Mouse (Mus musculus): ENCODE measurements at regions not wholly inside any gene's neighbourhood (a gene's known extent, or its start where the extent isn't known, plus 50 kb on each side); places are given as distances from the start of the nearest gene placed in this dataset.
A peak's percentile ranks its signal among the peaks of the same experiment; 100 is the strongest.

GRCm38 (mm10) chr11:43091046-43091445 lies 55.5 kb downstream of the Gm9972 start:
- no peak overlapping the region for H3K4me3 ChIP-seq (replicated peaks)
- 30% methylated on average over 5 of the region's 5 CpGs for WGBS

GRCm38 (mm10) chr11:43092126-43092920 lies 56.8 kb downstream of the Gm9972 start:
- Histone ChIP-seq H3K9me3 (no peaks in the 10 kb centered on the region), H3K4me2 (replicated peaks) (no peak overlapping the region), H3K27ac (no peak overlapping the region), H3K9ac (no peak overlapping the region), H3K36me3 (no peaks in the 10 kb centered on the region), H3K4me3 (replicated peaks) (no peak overlapping the region), H3K4me1 (replicated peaks) (no peaks in the 10 kb centered on the region), H3K27me3 (replicated peaks) (no peaks in the 10 kb centered on the region)
- no peak for ATAC-seq
- WGBS = 67% methylated on average over 14 of the region's 14 CpGs

More at GRCm38 (mm10) chr11:43091046-43091445, 55.5 kb downstream of the Gm9972 start:
- Histone ChIP-seq H3K27ac (no peak overlapping the region), H3K27me3 (replicated peaks) (no peaks in the 10 kb centered on the region), H3K9ac (no peak overlapping the region), H3K36me3 (no peaks in the 10 kb centered on the region), H3K4me1 (replicated peaks) (no peaks in the 10 kb centered on the region), H3K9me3 (no peaks in the 10 kb centered on the region), H3K4me2 (replicated peaks) (no peak overlapping the region)
- ATAC-seq = peak; percentile 45; the same call in 1 of the 2 replicates

- ATAC-seq = no peak
- no peaks in the 10 kb centered on the region for H3K4me1 ChIP-seq (replicated peaks)
- H3K9me3 ChIP-seq = no peaks in the 10 kb centered on the region
- H3K4me2 ChIP-seq (replicated peaks) = no peak overlapping the region
- H3K9ac ChIP-seq = no peak overlapping the region
- H3K27ac ChIP-seq = no peak overlapping the region
- H3K4me3 ChIP-seq (replicated peaks) = no peak overlapping the region
- 76% methylated on average over 5 of the region's 5 CpGs for WGBS
- H3K36me3 ChIP-seq = no peaks in the 10 kb centered on the region
- H3K27me3 ChIP-seq (replicated peaks) = no peaks in the 10 kb centered on the region
Observed at GRCm38 (mm10) chr11:43092980-43093379, 56.7 kb upstream of the Atp10b start.

- Histone ChIP-seq H3K36me3 (no peaks in the 10 kb centered on the region), H3K27ac (no peak overlapping the region), H3K4me3 (replicated peaks) (no peak overlapping the region), H3K4me1 (replicated peaks) (no peaks in the 10 kb centered on the region), H3K9ac (no peak overlapping the region), H3K27me3 (replicated peaks) (no peaks in the 10 kb centered on the region), H3K4me2 (replicated peaks) (no peak overlapping the region), H3K9me3 (no peaks in the 10 kb centered on the region)
- ATAC-seq = no peak
- 72% methylated on average over 5 of the region's 5 CpGs for WGBS
Observed at GRCm38 (mm10) chr11:43096003-43096402, 53.7 kb upstream of the Atp10b start.

- Histone ChIP-seq H3K27ac (no peak overlapping the region), H3K9ac (no peak overlapping the region), H3K4me3 (replicated peaks) (no peak overlapping the region), H3K9me3 (no peaks in the 10 kb centered on the region), H3K36me3 (no peaks in the 10 kb centered on the region), H3K4me1 (replicated peaks) (no peaks in the 10 kb centered on the region), H3K27me3 (replicated peaks) (no peaks in the 10 kb centered on the region), H3K4me2 (replicated peaks) (no peak overlapping the region)
- 79% methylated on average over 7 of the region's 7 CpGs for WGBS
- ATAC-seq = no peak
Observed at GRCm38 (mm10) chr11:43098795-43099425, 50.8 kb upstream of the Atp10b start.
